Mouse (Mus musculus) mesoderm, embryonic 11.5 days (tissue): ENCODE data around the gene Soat1.
"Not testable (repeated sequence)": the region's sequence is repeated elsewhere in the genome, so short reads cannot be mapped to it uniquely, and the experiment has no call there.

Source experiments
- DNase-seq: peaks from one replicate; pipeline ENCODE4 v3.0.0-alpha.2; 2012; ENCODE audit warnings: low read depth, low spot score

The Soat1 gene

GRCm38 (mm10) chr1:156473961-156474503, at the start of gene Soat1:
Soat1 (minus strand) TSS chr1:156474331.
- DNase-seq, result peak; percentile 93

- not testable (repeated sequence) for DNase-seq
These were observed 49.7 kb upstream of the Soat1 start, which contains the start of gene Gm10031 for GRCm38 (mm10) chr1:156523842-156524241. Gm10031 (plus strand) TSS chr1:156524012.

DNA sequence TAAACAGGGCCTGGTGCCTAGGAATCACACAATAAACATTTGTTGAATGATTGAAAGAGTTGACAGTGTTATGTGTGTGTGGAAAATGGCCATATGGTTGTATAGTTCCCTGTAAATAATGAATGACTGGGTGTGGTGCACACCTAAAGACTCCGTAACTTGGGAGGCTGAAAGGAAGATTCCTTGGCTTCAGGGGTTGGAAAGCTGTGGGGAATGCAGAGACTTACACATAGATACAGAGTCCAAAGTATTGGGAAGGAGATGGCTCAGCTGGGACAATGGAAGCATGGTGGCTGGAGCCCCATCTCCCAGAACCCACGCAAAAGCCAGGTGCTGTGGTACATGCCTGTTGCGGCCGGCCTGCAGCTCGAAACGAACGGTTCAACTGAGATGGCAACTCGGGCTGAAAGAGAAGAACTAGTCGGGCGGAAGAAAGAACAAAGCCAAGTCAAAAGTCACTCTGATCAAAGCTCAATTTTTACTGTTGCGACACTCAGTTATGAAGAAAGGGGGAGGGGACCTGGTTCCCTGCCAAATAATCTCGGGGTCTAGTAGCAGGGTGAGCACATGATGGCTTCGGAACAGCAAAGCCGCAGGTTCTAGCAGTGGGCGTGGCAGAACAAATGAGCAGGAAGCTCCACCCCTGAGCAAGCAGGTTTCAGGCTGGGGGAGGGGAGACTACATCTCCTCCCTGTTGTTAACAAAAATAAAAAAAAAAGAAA, 47.8 kb upstream of the Soat1 start:
- no peak for DNase-seq

DNA sequence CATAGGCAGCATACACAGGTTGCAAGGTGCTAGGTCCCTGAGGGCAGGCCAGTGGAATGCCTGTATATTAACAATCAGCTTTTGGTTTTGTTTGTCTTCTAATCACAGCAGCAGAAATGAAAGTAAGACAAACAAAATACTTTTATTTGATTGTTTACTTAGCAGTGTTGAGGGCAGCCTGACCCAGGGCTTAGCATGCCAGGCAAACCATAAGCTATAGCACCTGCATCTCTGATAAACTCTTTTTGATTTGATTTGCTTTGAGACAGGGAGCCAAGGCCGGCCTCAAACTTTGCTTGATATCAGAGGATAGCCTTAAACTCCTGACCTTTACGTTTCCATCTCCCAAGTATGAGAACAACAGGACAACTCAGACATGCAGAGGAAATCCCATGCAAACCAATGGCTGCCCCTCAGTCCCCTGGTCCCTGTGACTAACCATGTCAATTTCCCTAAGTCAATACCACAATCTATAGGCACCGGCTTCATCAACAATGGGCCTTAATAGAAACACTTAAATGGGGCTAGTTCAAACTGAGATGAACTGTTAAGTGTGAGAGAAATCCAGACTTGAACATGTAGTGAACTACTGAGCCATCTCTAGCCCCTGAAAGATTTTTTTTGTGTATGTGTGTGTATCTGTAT, 46.1 kb upstream of the Soat1 start:
- no peak for DNase-seq

- DNase-seq, result no peak
These were observed 33.6 kb upstream of the Soat1 start for GRCm38 (mm10) chr1:156507753-156508152.

DNA sequence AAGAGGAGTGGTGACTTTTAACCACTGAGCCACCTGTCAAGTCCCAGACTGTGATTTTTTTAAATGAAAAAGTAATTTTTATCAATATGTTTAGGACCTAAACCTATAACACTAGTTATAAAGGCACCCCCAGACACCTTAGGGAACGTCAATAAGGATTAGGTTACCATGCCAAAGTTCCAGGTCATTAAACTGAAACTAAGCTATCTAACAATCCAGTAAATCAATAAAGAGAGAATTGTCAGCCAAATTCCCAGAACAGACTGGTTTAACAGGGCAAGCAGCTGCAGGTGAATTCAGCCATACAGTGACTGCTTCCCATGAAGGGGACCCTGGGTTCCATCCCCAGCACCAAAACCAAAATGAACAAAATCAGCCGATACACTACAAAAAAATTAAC, 31.8 kb upstream of the Soat1 start:
- no peak for DNase-seq

DNA sequence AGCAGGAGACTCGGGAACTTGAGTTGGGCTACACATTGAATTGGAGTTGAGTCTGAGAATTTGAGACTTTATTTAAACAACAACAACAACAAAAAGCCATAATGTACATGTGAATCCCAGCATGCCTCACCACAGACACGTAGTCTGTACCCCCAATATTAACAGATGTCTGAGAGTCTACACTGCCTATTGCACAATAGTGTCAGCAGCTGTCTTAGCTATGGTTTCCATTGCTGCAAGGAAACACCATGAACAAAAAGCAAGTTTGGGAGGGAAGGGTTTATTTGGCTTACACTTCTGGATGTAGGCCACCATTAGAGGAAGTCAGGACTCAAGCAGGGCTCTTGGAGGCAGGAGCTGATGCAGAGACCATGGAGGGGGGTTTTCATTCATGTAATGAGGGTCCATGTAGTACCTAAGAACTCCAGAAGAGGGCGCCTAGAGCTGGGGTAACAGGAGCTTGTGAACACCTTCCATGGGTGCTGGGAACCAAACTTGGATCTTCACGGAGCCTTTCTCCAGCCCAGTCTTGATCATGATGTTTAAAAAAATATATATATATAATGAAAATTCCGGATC, 30.9 kb upstream of the Soat1 start:
- DNase-seq, result no peak

GRCm38 (mm10) chr1:156496910-156497309, 22.8 kb upstream of the Soat1 start:
- DNase-seq, result no peak

- no peak for DNase-seq
These were observed 20.9 kb upstream of the Soat1 start for GRCm38 (mm10) chr1:156495025-156495424.

- DNase-seq, result no peak
These were observed 17.2 kb upstream of the Soat1 start for GRCm38 (mm10) chr1:156491226-156491796.

- DNase-seq, result no peak
These were observed 13.9 kb upstream of the Soat1 start for GRCm38 (mm10) chr1:156488031-156488430.

GRCm38 (mm10) chr1:156487498-156487897, 13.4 kb upstream of the Soat1 start:
- DNase-seq, result no peak

DNA sequence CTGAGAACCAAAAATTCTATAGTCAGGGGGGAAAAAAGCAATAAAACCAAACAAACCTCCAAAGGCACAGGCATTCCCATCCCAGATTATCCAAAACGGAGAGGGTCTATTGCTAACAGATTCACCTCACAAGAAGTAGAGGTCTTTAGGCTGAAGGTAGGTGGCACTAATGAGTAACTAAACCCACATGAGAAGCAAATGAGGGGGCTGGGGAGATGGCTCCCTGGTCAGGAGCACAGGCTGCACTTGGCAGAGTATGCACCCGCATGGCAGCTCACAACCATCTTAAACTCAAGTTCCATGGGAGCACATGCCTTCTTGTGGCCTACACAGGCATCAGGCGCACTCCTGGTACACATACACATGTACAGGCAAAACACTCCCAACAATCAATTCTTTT, 7.7 kb upstream of the Soat1 start:
- no peak for DNase-seq

DNA sequence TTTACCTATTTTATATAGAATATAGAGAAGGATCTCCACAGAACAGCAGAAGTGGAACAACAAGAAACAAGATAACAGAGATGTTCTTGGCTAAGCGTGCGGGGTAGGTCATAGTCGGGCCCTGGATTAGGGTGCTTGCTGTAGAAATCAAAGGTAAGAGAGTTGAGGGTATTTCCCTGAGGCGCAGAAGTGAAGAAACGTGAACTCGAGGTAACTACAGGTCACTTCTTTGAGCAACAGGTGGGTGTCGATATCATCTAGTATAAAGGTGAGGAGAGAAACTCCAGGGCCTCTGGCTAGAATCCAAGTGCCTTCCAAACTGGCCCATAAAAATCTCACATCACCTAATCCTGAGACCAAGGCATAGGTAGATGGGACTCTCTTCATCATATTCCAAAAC, 2.4 kb upstream of the Soat1 start:
- no peak for DNase-seq

GRCm38 (mm10) chr1:156476016-156476415, 1.9 kb upstream of the Soat1 start:
- no peak for DNase-seq

DNA sequence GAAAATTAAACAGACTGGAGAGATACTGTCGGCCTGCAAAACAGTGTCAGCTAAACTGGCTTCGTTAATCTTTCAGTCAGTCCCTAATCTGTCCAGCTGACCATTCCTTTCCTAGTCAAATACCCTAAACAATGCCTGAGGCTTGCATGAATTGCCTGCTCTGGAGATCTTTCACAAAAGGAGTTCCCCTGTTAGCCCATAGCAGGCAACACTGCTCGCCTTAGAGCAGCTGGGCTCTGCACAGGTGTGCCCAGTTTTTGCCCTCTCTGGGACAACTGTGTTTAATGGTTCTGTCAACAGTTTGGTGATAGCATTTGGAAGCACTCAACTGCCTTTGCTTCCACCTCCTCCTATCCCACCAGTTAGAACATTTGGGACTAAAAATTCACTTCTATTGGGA, 723 bp upstream of the Soat1 start:
- DNase-seq, result no peak

- DNase-seq, result peak; percentile 50
These were observed 1.1 kb downstream of the Soat1 start for GRCm38 (mm10) chr1:156473003-156473402.

- DNase-seq, result no peak
These were observed 2.2 kb downstream of the Soat1 start for GRCm38 (mm10) chr1:156471955-156472354.

DNA sequence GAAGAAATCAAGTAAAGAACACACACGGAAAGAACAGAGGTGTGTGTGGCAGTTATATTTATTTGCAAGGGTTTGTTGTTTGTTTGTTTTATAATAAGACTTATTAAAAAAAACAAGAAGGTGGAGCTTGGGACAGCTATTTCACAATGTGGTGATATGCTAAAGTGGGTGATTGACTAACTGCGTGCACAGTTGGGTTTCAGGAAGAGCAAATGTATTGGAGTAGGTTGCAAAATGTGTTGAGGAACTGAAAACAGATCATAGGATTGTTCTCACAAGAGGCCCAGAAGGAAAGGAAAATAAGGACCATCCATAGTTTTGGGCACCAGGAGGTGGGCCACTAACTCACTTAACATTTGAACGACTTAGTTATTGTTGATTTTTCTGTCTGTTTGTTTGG, 3.1 kb downstream of the Soat1 start:
- DNase-seq, result no peak

GRCm38 (mm10) chr1:156470557-156470956, 3.6 kb downstream of the Soat1 start:
- no peak for DNase-seq

- no peak for DNase-seq
These were observed 5.6 kb downstream of the Soat1 start for GRCm38 (mm10) chr1:156468576-156468975.

DNA sequence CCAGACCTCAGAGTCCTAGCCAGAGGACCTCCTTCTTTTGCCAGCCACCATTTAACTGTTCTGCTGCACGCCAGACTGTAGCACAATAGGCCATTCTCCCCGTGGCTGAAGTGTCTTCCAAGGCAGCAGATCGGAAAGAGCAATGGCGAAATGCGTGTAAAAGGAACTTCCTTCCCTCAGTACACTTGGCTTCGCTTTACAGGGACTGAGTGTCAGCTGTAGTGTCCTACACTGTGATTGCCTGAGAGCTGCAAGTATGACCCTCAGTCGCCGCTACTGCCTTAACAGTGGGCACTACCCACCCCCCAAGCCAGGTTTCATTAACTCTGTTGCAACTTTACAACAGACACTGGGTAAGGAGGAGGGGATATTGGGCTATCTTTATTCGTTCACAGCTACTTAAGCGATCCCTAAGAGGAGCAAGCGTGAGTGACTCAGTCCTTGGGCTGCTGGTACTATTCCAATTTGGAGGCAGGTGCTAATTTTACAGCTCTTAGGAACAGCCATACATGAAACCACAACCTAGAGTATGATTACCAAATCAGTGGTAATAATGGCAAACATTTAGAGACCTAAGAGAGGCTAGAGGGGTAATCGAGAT, 6.4 kb downstream of the Soat1 start:
- no peak for DNase-seq
